ENCODE assay signal across 9 mouse cellular contexts in genomic region chr9:15529275-15529964, GRCm38 (mm10). TPM values are rescaled to one million over a fixed set of nuclear protein-coding genes. Genes with fewer than 3 reads are reported as not detected.
A peak's percentile ranks its signal among the peaks of the same experiment; 100 is the strongest.
DNase-seq lines count a peak whose midpoint lies in the region; ATAC-seq lines count a peak whose summit lies in the region.
"Had no signal": no experiment of that assay in that cellular context is flagged by ENCODE, and none has a peak within 500 bp of the region (broad histone marks: within the 10 kb centered on the region; RNA-seq: fewer than 3 reads in every experiment).

No protein-coding gene starts in this region.

- no peak overlapping the region for H3K4me3 ChIP-seq in kidney, embryonic 16.5 days (ENCODE audit: low read length)
- H3K4me3 ChIP-seq in midbrain, embryonic 15.5 days: no peak overlapping the region
- H3K4me3 ChIP-seq: embryonic facial prominence, embryonic 12.5 days had no signal

- no peak overlapping the region; the same call in 1 of the 2 replicates for H3K9ac ChIP-seq in kidney, embryonic 16.5 days (replicated peaks; ENCODE audit: low read length)
- no peak overlapping the region for H3K9ac ChIP-seq in midbrain, embryonic 15.5 days
- H3K9ac ChIP-seq: embryonic facial prominence, embryonic 12.5 days had no signal

- H3K27me3 ChIP-seq in kidney, embryonic 16.5 days (ENCODE audit: insufficient read depth, low read length): no peaks in the 10 kb centered on the region
- no peaks in the 10 kb centered on the region for H3K27me3 ChIP-seq in midbrain, embryonic 15.5 days (replicated peaks)
- H3K27me3 ChIP-seq: embryonic facial prominence, embryonic 12.5 days had no signal

- DNase-seq in adrenal gland, postnatal 10 days: peak; percentile 55
- no peak for DNase-seq in adrenal gland, adult 2 months
- DNase-seq in testis, postnatal 10 days (ENCODE audit: low spot score): peak; percentile 73
- DNase-seq in testis, postnatal 14 days (ENCODE audit: low spot score): no peak
- DNase-seq in spleen, postnatal 10 days (ENCODE audit: low spot score in 2 of 2): no peak
- no peak for DNase-seq in thymus, postnatal 14 days

- peaks cover 56% of the 10 kb centered on the region for H3K4me1 ChIP-seq in kidney, embryonic 16.5 days (ENCODE audit: insufficient read depth, low read length)
- H3K4me1 ChIP-seq in midbrain, embryonic 15.5 days: peaks cover 10% of the 10 kb centered on the region

- no peak overlapping the region for H3K4me2 ChIP-seq in kidney, embryonic 16.5 days (replicated peaks; ENCODE audit: low read depth, low read length)
- H3K4me2 ChIP-seq in midbrain, embryonic 15.5 days: no peak overlapping the region
- H3K4me2 ChIP-seq: embryonic facial prominence, embryonic 12.5 days had no signal

- ATAC-seq in kidney, embryonic 16.5 days (ENCODE audit: low FRiP score, low TSS enrichment): peak; percentile 35
- peak; percentile 25; the same call in 1 of the 2 replicates for ATAC-seq in midbrain, embryonic 15.5 days (replicated peaks)

- no peaks in the 10 kb centered on the region for H3K36me3 ChIP-seq in kidney, embryonic 16.5 days (ENCODE audit: insufficient read depth, low read length)
- H3K36me3 ChIP-seq in midbrain, embryonic 15.5 days (replicated peaks): no peaks in the 10 kb centered on the region
- H3K36me3 ChIP-seq: embryonic facial prominence, embryonic 12.5 days had no signal

- H3K27ac ChIP-seq in kidney, embryonic 16.5 days (ENCODE audit: low read length): peak overlapping the region; percentile 50
- no peak overlapping the region for H3K27ac ChIP-seq in midbrain, embryonic 15.5 days
- H3K27ac ChIP-seq: embryonic facial prominence, embryonic 12.5 days had no signal

- 38% methylated on average over 8 of the region's 8 CpGs for WGBS in kidney, embryonic 16.5 days
- 53% methylated on average over 8 of the region's 8 CpGs for WGBS in midbrain, embryonic 15.5 days

- H3K9me3 ChIP-seq in kidney, embryonic 16.5 days (ENCODE audit: low read length): no peaks in the 10 kb centered on the region
- H3K9me3 ChIP-seq in midbrain, embryonic 15.5 days: no peaks in the 10 kb centered on the region
- H3K9me3 ChIP-seq: embryonic facial prominence, embryonic 12.5 days had no signal

RNA-seq across cellular contexts. Expression of gene Smco4, which starts 36.2 kb away (rescaled TPM):
- total RNA-seq in adrenal gland, postnatal 10 days (2021): 10 to 100 TPM; 35.0 to 39.0 TPM
- total RNA-seq in adrenal gland, adult 2 months (2021): 10 to 100 TPM; 19.5 to 36.4 TPM
- polyA plus RNA-seq in adrenal gland, adult 2 months (2012; rRNA removed): 6.8 and 8.8 TPM in 2 replicates
- polyA plus RNA-seq in kidney, embryonic 16.5 days (2015; fragmentation: Nextera tagmentation; extraction: Ambion mirVana): 3.7 and 4.4 TPM in 2 replicates
- polyA plus RNA-seq in midbrain, embryonic 15.5 days (2015; fragmentation: Nextera tagmentation; extraction: Ambion mirVana): 0.29 and 0.49 TPM in 2 replicates

Comparison
In these comparisons a context has a peak if more than half of its experiments do, and no peak if none do; other contexts are left out.
1. DNase-seq: peak in adrenal gland, postnatal 10 days (single experiment) and testis, postnatal 10 days (single experiment); none in adrenal gland, adult 2 months (single experiment), testis, postnatal 14 days (single experiment), spleen, postnatal 10 days (0 of 2) and thymus, postnatal 14 days (single experiment).